Mouse (Mus musculus): ENCODE measurements around the gene Speer4c. TPM values are rescaled to one million over a fixed set of nuclear protein-coding genes. Genes with fewer than 3 reads are reported as not detected.

Speer4c gene
- not detected in 2 replicates for polyA plus RNA-seq (2021; fragmentation: Nextera tagmentation)
- long read RNA-seq, experiment 1: 0 reads
- long read RNA-seq, experiment 2: 0 reads

GRCm38 (mm10) chr5:15714171-15714570, at the start of gene Speer4c:
TSS of gene Speer4c (minus strand) at chr5:15714271.

Other genes starting within 250 kb of the Speer4c start
- gene Gm21149, start 237.7 kb downstream of the Speer4c start, polyA plus RNA-seq (2021; fragmentation: Nextera tagmentation): 0.60 and 0.92 TPM in 2 replicates
- gene Gm21190, start 185.0 kb downstream of the Speer4c start, polyA plus RNA-seq (2021; fragmentation: Nextera tagmentation): not detected in 2 replicates
- gene Gm21083, start 136.9 kb downstream of the Speer4c start, polyA plus RNA-seq (2021; fragmentation: Nextera tagmentation): not detected in 2 replicates
- not detected in 2 replicates for gene Speer4d, start 95.2 kb downstream of the Speer4c start, polyA plus RNA-seq (2021; fragmentation: Nextera tagmentation)
- not detected in 2 replicates for gene 4930572O03Rik, start 57.2 kb downstream of the Speer4c start, polyA plus RNA-seq (2021; fragmentation: Nextera tagmentation)
- gene Cacna2d1, start 220.4 kb upstream of the Speer4c start, polyA plus RNA-seq (2021; fragmentation: Nextera tagmentation): 18.9 and 23.0 TPM in 2 replicates